Mouse (Mus musculus): Measurements from ENCODE around the gene Olfr98. TPM values are rescaled to one million over a fixed set of nuclear protein-coding genes. Genes with fewer than 3 reads are reported as not detected.
"Not testable (repeated sequence)": the region's sequence is repeated elsewhere in the genome, so short reads cannot be mapped to it uniquely, and the experiment has no call there.

The Olfr98 gene
- polyA plus RNA-seq, 1 experiment from 2014 or later, result not detected

DNA sequence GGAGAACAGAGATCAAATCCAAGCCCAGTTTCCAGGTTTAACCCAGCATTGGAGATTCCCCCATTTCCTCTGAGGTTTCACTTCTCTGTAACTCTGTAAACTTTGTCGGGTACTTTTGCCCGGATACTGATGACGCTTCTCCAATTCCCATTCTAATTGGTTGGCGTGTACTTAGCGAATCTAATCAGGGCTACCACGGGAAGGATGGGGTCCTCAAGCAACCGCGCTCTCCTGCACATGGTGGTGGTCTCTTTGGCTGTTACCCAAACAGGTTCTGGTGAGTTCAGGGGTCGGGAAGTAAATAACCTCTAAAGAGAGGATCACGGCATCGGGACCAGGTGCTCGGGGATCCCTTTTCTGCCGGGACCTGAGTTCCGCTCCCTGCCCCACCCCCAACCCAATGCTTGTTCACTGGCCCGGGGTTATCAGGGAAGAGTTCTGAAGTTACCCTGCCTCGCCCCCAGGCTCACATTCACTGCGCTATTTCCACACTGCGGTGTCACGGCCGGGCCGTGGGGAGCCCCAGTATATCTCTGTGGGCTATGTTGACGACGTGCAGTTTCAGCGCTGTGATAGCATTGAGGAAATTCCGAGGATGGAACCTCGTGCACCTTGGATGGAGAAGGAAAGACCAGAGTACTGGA is 6.6 kb upstream of the Olfr98 start, which contains the start of gene H2-M3:
H2-M3 (plus strand) TSS at position 163 of the 644 bp plus-strand sequence.
- Histone ChIP-seq H3K27ac (replicated peaks; ENCODE audit: low read depth, low read length) (no peak within 1 kb of the TSS), H3K4me1 (ENCODE audit: control insufficient read depth, insufficient read depth, low read length) (no peaks in the 10 kb centered on the region), H3K9me3 (ENCODE audit: control insufficient read depth, low read length) (no peaks in the 10 kb centered on the region), H3K27me3 (replicated peaks; ENCODE audit: control insufficient read depth, insufficient read depth, low read length) (no peaks in the 10 kb centered on the region), H3K4me2 (ENCODE audit: low read depth, low read length) (peak within 1 kb of the TSS; percentile 92), H3K9ac (ENCODE audit: low read depth, low read length) (peak within 1 kb of the TSS; percentile 38), H3K36me3 (ENCODE audit: control insufficient read depth, insufficient read depth, low read length) (no peaks in the 10 kb centered on the region), H3K4me3 (ENCODE audit: low read depth, low read length) (peak within 1 kb of the TSS; percentile 53)
- 3% methylated on average over 26 of the region's 26 CpGs for WGBS
- DNase-seq (ENCODE audit: low spot score) (peak; percentile 84), ATAC-seq (ENCODE audit: low read depth) (peak; percentile 96)

DNA sequence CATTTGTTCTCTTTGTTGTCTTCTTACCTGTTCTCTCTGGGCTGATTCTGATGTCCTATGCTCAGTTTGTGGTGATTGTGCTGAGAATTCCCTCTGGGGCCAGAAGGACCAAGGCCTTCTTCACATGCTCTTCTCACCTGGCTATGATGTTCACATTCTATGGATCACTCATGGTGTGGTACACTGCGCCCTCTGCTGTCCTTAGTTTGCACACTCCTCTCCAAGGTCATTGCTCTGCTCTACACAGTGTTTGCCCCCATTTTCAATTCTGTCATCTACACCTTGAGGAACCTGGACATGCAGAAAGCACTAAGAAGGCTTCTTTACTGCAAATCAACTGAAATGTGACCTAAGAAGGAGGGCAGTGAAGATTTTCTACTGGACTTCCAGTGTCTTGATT is 13.0 kb downstream of the Olfr98 start:
- H3K4me3 ChIP-seq (ENCODE audit: low read depth, low read length), result no peak overlapping the region
- no peak overlapping the region for H3K9ac ChIP-seq (ENCODE audit: low read depth, low read length)
- H3K36me3 ChIP-seq (ENCODE audit: control insufficient read depth, insufficient read depth, low read length), result no peaks in the 10 kb centered on the region
- H3K9me3 ChIP-seq (ENCODE audit: control insufficient read depth, low read length), result no peaks in the 10 kb centered on the region
- no peak for DNase-seq (ENCODE audit: low spot score)
- WGBS, result 20% methylated on average over 1 of the region's 1 CpGs
- H3K27ac ChIP-seq (replicated peaks; ENCODE audit: low read depth, low read length), result no peak overlapping the region
- no peaks in the 10 kb centered on the region for H3K4me1 ChIP-seq (ENCODE audit: control insufficient read depth, insufficient read depth, low read length)
- no peak overlapping the region for H3K4me2 ChIP-seq (ENCODE audit: low read depth, low read length)
- ATAC-seq (ENCODE audit: low read depth), result no peak
- no peaks in the 10 kb centered on the region for H3K27me3 ChIP-seq (replicated peaks; ENCODE audit: control insufficient read depth, insufficient read depth, low read length)

DNA sequence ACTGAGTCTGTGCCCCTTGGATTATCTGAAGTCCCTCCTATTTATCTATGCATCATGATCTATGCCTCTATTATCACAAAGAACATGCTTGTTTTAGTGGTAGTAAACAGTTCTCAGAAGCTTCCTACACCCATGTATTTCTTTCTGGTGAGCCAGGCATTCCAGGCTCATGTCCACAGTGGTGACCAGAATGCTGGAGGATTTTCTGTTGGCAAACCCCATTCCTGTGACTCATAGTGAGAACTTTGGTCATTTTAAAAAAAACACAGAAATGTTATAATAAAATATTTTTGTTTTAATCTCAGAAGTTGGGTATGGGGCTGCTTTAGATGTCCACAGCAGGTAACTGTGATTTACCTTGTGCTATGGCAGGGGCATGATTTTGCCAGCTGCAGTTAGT is 14.1 kb downstream of the Olfr98 start:
- no peak for DNase-seq (ENCODE audit: low spot score)
- no peak overlapping the region for H3K27ac ChIP-seq (replicated peaks; ENCODE audit: low read depth, low read length)
- H3K9me3 ChIP-seq (ENCODE audit: control insufficient read depth, low read length), result no peaks in the 10 kb centered on the region
- ATAC-seq (ENCODE audit: low read depth), result no peak
- no peaks in the 10 kb centered on the region for H3K27me3 ChIP-seq (replicated peaks; ENCODE audit: control insufficient read depth, insufficient read depth, low read length)
- no peak overlapping the region for H3K4me3 ChIP-seq (ENCODE audit: low read depth, low read length)
- H3K36me3 ChIP-seq (ENCODE audit: control insufficient read depth, insufficient read depth, low read length), result no peaks in the 10 kb centered on the region
- no peak overlapping the region for H3K9ac ChIP-seq (ENCODE audit: low read depth, low read length)
- no peaks in the 10 kb centered on the region for H3K4me1 ChIP-seq (ENCODE audit: control insufficient read depth, insufficient read depth, low read length)
- no peak overlapping the region for H3K4me2 ChIP-seq (ENCODE audit: low read depth, low read length)

DNA sequence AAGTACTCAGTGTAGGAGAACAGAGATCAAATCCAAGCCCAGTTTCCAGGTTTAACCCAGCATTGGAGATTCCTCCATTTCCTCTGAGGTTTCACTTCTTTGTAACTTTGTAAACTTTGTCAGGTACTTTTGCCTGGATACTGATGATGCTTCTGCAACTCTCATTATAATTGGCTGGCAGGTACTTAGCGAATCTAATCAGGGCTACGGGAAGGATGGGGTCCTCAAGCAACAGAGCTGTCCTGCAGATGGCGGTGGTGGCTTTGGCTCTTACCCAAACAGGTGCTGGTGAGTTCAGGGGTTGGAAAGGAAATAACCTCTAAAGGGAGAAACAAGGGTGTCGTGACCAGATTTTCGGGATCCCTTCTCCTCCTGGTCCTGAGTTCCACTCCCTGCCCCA is 16.8 kb downstream of the Olfr98 start:
- peak; percentile 4 for DNase-seq (ENCODE audit: low spot score)
- no peaks in the 10 kb centered on the region for H3K27me3 ChIP-seq (replicated peaks; ENCODE audit: control insufficient read depth, insufficient read depth, low read length)
- WGBS, result 32% methylated on average over 5 of the region's 5 CpGs

DNA sequence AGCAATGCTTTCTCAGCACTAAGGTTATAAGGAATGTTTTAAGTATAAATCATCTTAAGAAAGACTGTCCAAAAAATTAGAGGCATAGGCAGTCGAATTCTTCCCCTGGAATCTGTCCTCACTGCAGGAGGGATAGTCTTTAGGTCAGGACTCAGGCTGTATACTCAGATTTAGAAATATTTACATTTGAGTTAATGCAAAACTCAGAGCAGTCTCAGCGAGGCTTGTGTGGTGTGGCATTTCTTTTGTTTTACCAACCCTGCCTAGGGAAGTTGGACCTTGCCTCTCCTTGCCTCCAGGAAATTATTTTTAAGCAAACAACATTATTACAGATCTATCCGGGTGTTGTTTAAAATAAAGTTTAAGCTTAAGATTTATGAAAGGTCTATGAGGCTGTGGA is 21.4 kb downstream of the Olfr98 start:
- WGBS, result 56% methylated on average over 3 of the region's 3 CpGs
- no peaks in the 10 kb centered on the region for H3K36me3 ChIP-seq (ENCODE audit: control insufficient read depth, insufficient read depth, low read length)
- no peak overlapping the region for H3K27ac ChIP-seq (replicated peaks; ENCODE audit: low read depth, low read length)
- H3K4me3 ChIP-seq (ENCODE audit: low read depth, low read length), result no peak overlapping the region
- H3K9ac ChIP-seq (ENCODE audit: low read depth, low read length), result no peak overlapping the region
- H3K4me1 ChIP-seq (ENCODE audit: control insufficient read depth, insufficient read depth, low read length), result no peaks in the 10 kb centered on the region
- H3K4me2 ChIP-seq (ENCODE audit: low read depth, low read length), result no peak overlapping the region
- H3K27me3 ChIP-seq (replicated peaks; ENCODE audit: control insufficient read depth, insufficient read depth, low read length), result no peaks in the 10 kb centered on the region
- no peaks in the 10 kb centered on the region for H3K9me3 ChIP-seq (ENCODE audit: control insufficient read depth, low read length)
- ATAC-seq (ENCODE audit: low read depth) (no peak), DNase-seq (ENCODE audit: low spot score) (no peak)

More for the DNA sequence above, 16.8 kb downstream of the Olfr98 start:
- H3K4me1 ChIP-seq (ENCODE audit: control insufficient read depth, insufficient read depth, low read length), result no peaks in the 10 kb centered on the region
- H3K4me3 ChIP-seq (ENCODE audit: low read depth, low read length), result no peak overlapping the region
- H3K4me2 ChIP-seq (ENCODE audit: low read depth, low read length), result no peak overlapping the region
- no peaks in the 10 kb centered on the region for H3K9me3 ChIP-seq (ENCODE audit: control insufficient read depth, low read length)
- H3K36me3 ChIP-seq (ENCODE audit: control insufficient read depth, insufficient read depth, low read length), result no peaks in the 10 kb centered on the region
- no peak overlapping the region for H3K9ac ChIP-seq (ENCODE audit: low read depth, low read length)
- ATAC-seq (ENCODE audit: low read depth), result 0 out of 2 replicates have a peak, but pooled peaks have one; percentile 41
- no peak overlapping the region for H3K27ac ChIP-seq (replicated peaks; ENCODE audit: low read depth, low read length)

DNA sequence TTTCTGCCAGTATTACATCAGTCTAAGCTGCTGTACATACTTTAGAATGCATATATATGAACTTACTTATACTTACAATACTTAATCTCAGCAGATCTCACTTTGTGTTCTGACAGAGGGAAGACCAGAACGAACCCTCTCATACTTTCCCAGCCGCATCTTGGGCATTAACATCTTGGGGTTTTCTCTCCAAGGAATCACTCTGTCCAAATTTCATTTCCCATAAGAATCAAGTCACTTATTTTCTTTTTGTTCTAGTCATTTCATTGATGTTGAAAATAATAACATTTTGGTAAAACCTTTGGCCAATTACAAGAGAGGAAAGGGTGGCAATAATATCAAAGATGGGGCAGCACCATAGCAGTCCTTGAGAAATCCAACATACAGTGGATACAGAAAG is 26.3 kb downstream of the Olfr98 start, which contains the start of gene Olfr97:
Olfr97 (minus strand) TSS at position 101 of the 400 bp plus-strand sequence.
- not testable (repeated sequence) for ATAC-seq (ENCODE audit: low read depth); H3K4me2 ChIP-seq (ENCODE audit: low read depth, low read length); H3K36me3 ChIP-seq (ENCODE audit: control insufficient read depth, insufficient read depth, low read length); H3K27ac ChIP-seq (replicated peaks; ENCODE audit: low read depth, low read length); H3K27me3 ChIP-seq (replicated peaks; ENCODE audit: control insufficient read depth, insufficient read depth, low read length); H3K9me3 ChIP-seq (ENCODE audit: control insufficient read depth, low read length); H3K4me1 ChIP-seq (ENCODE audit: control insufficient read depth, insufficient read depth, low read length); DNase-seq (ENCODE audit: low spot score); H3K9ac ChIP-seq (ENCODE audit: low read depth, low read length); H3K4me3 ChIP-seq (ENCODE audit: low read depth, low read length)
- WGBS, result 90% methylated on average over 2 of the region's 2 CpGs

DNA sequence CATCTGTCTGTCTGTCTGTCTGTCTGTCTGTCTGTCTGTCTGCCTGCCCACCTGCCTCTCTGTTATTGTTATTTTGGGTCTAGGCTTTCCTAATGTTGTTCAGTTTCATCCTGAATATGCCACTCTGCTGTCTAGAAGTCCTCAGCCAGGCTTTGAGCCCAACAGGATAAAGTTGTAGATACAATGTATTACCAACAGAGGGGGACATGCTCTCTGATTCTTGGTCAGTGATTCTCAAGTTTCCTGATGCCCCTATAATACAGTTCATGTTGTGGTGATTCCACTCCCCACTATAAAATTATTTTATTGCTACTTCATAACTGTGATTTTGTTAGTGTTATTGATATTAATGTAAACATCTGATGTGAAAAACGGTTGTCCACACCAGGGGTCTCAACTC is 41.7 kb downstream of the Olfr98 start:
- Histone ChIP-seq H3K4me2 (ENCODE audit: low read depth, low read length) (no peak overlapping the region), H3K9ac (ENCODE audit: low read depth, low read length) (no peak overlapping the region), H3K4me1 (ENCODE audit: control insufficient read depth, insufficient read depth, low read length) (no peaks in the 10 kb centered on the region), H3K9me3 (ENCODE audit: control insufficient read depth, low read length) (peaks cover 6% of the 10 kb centered on the region; the same call in 1 of the 2 replicates), H3K4me3 (ENCODE audit: low read depth, low read length) (no peak overlapping the region), H3K36me3 (ENCODE audit: control insufficient read depth, insufficient read depth, low read length) (no peaks in the 10 kb centered on the region), H3K27me3 (replicated peaks; ENCODE audit: control insufficient read depth, insufficient read depth, low read length) (no peaks in the 10 kb centered on the region), H3K27ac (replicated peaks; ENCODE audit: low read depth, low read length) (no peak overlapping the region)
- 26% methylated on average over 1 of the region's 1 CpGs for WGBS
- DNase-seq (ENCODE audit: low spot score) (no peak), ATAC-seq (ENCODE audit: low read depth) (no peak)

DNA sequence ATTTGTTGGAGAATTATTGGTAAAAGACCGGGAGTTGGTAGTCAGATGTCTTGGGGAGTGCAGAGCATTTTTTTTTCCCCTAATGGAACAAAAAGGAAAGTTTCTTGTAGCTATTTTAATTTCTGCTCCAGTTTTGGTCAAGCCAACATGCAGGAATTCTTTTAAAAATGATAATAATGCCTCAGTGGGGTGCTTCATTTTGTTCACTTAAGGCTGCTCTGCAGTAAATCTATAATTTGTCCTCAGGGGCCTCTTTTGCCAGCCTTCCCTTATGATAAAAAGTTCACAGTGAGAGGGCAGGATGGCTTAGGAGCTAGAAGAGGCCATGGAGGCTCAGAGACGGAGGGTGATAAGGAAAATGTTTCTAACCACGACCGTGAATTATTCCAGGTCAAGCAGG is 43.7 kb downstream of the Olfr98 start, which contains the start of gene Olfr96:
Olfr96 (plus strand) TSS at position 301 of the 400 bp plus-strand sequence.
- Histone ChIP-seq H3K36me3 (ENCODE audit: control insufficient read depth, insufficient read depth, low read length) (no peaks in the 10 kb centered on the region), H3K27ac (replicated peaks; ENCODE audit: low read depth, low read length) (no peak within 1 kb of the TSS), H3K4me2 (ENCODE audit: low read depth, low read length) (no peak within 1 kb of the TSS), H3K27me3 (replicated peaks; ENCODE audit: control insufficient read depth, insufficient read depth, low read length) (no peaks in the 10 kb centered on the region), H3K4me3 (ENCODE audit: low read depth, low read length) (no peak within 1 kb of the TSS), H3K9me3 (ENCODE audit: control insufficient read depth, low read length) (peaks cover 6% of the 10 kb centered on the region; the same call in 1 of the 2 replicates), H3K4me1 (ENCODE audit: control insufficient read depth, insufficient read depth, low read length) (no peaks in the 10 kb centered on the region), H3K9ac (ENCODE audit: low read depth, low read length) (no peak within 1 kb of the TSS)
- no peak for DNase-seq (ENCODE audit: low spot score)
- no peak for ATAC-seq (ENCODE audit: low read depth)
- WGBS, result 65% methylated on average over 4 of the region's 4 CpGs

DNA sequence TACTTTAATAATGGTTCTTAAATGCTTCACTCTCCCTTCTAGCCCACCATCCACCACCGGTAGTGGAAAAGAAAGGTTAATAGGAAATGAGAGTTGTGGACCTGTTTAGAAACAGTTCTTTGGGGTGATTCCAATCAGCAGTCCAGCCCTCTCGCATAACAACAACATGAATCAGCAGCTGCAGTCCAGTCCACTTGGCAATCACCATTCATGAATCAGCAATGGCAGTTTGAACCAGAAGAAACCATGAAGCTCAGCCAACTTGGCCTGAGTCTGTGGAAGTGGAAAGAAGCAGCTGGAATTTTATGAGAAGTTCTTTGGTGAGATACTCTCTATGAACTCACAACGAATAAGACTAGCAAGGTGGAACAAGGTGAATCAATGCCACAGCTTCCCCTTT is 45.1 kb downstream of the Olfr98 start:
- Histone ChIP-seq H3K27ac (replicated peaks; ENCODE audit: low read depth, low read length) (no peak overlapping the region), H3K4me1 (ENCODE audit: control insufficient read depth, insufficient read depth, low read length) (no peaks in the 10 kb centered on the region), H3K4me2 (ENCODE audit: low read depth, low read length) (no peak overlapping the region), H3K36me3 (ENCODE audit: control insufficient read depth, insufficient read depth, low read length) (no peaks in the 10 kb centered on the region), H3K27me3 (replicated peaks; ENCODE audit: control insufficient read depth, insufficient read depth, low read length) (no peaks in the 10 kb centered on the region), H3K9me3 (ENCODE audit: control insufficient read depth, low read length) (peaks cover 6% of the 10 kb centered on the region; the same call in 1 of the 2 replicates), H3K9ac (ENCODE audit: low read depth, low read length) (no peak overlapping the region), H3K4me3 (ENCODE audit: low read depth, low read length) (no peak overlapping the region)
- ATAC-seq (ENCODE audit: low read depth) (no peak), DNase-seq (ENCODE audit: low spot score) (no peak)
- WGBS, result 85% methylated on average over 3 of the region's 3 CpGs
